Mouse (Mus musculus) liver, adult 2 months (tissue): ENCODE data around the gene Nupr1l. TPM values are rescaled to one million over a fixed set of nuclear protein-coding genes. Genes with fewer than 3 reads are reported as not detected.
A peak's percentile ranks its signal among the peaks of the same experiment; 100 is the strongest.
"Not testable (repeated sequence)": the region's sequence is repeated elsewhere in the genome, so short reads cannot be mapped to it uniquely, and the experiment has no call there.

Experiments used
- DNase-seq: peaks from one replicate; pipeline ENCODE4 v3.0.0-alpha.2; 2011; ENCODE audit warnings: low read depth, low spot score; ENCODE audit errors: extremely low read depth
- H3K27ac ChIP-seq: fragments of 200-500 bp; replicated peaks from 2 replicates; pipeline ENCODE4 v1.5.1; 2012; ENCODE audit warnings: low read depth, mild to moderate bottlenecking, control low read depth, inconsistent platforms, low read length; ENCODE audit not compliant: insufficient read depth
- H3K27me3 ChIP-seq: fragments of 200-500 bp; 2 replicates; pipeline ENCODE4 v1.6.1; 2012; ENCODE audit warnings: mild to moderate bottlenecking, moderate library complexity, low read length, inconsistent platforms; ENCODE audit not compliant: control insufficient read depth, insufficient read depth
- H3K36me3 ChIP-seq: fragments of 200-500 bp; 2 replicates; pipeline ENCODE4 v1.6.1; 2012; ENCODE audit warnings: low read length, inconsistent platforms; ENCODE audit not compliant: control insufficient read depth, insufficient read depth
- H3K4me1 ChIP-seq: fragments of 200-500 bp; 2 replicates; pipeline ENCODE4 v1.6.1; 2011; ENCODE audit warnings: low read length; ENCODE audit not compliant: control insufficient read depth, insufficient read depth
- H3K4me3 ChIP-seq: fragments of 200-500 bp; 2 replicates; pipeline ENCODE4 v1.5.1; 2011; ENCODE audit warnings: low read depth, mild to moderate bottlenecking, control low read depth, low read length, moderate library complexity; ENCODE audit not compliant: insufficient read depth
- H3K79me2 ChIP-seq: fragments of 200-500 bp; 2 replicates; pipeline ENCODE4 v1.6.1; 2012; ENCODE audit warnings: inconsistent platforms, mild to moderate bottlenecking, low read length, moderate library complexity; ENCODE audit not compliant: control insufficient read depth, insufficient read depth
- H3K9ac ChIP-seq: fragments of 200-500 bp; 2 replicates; pipeline ENCODE4 v1.6.1; 2012; ENCODE audit warnings: low read depth, mild to moderate bottlenecking, control low read depth, inconsistent platforms, low read length
- CTCF ChIP-seq: fragments of 200-500 bp; IDR thresholded peaks from 2 replicates; pipeline ENCODE4 v1.5.1; 2011; ENCODE audit warnings: low read depth, low read length, control low read depth
- POLR2A ChIP-seq: fragments of 200-500 bp; IDR thresholded peaks from 2 replicates; pipeline ENCODE4 v1.6.1; 2011; ENCODE audit warnings: low read length, control low read depth; ENCODE audit not compliant: insufficient read depth; ENCODE audit errors: extremely low read depth
- WGBS: fragments of 180-500 bp; shearing (Covaris S2); methylation state at CpG from one replicate; pipeline ENCODE4 v1.1.7; 2018; 5-methylcytosine and 5-hydroxymethylcytosine counted together
- polyA plus RNA-seq: library from polyadenylated mRNA; depleted of rRNA; stranded (reverse); fragments of >200 nt; gene quantifications from 2 replicates; pipeline ENCODE4 v1.2.3, GENCODE M21; 2012
- total RNA-seq: library from RNA; depleted of rRNA; stranded (reverse); fragments of >200 nt; gene quantifications from 2 replicates; pipeline ENCODE4 v1.2.3, GENCODE M21; 2014

Gene Nupr1l
- total and polyA plus RNA-seq, 2 experiments, result 2.2 TPM

DNA sequence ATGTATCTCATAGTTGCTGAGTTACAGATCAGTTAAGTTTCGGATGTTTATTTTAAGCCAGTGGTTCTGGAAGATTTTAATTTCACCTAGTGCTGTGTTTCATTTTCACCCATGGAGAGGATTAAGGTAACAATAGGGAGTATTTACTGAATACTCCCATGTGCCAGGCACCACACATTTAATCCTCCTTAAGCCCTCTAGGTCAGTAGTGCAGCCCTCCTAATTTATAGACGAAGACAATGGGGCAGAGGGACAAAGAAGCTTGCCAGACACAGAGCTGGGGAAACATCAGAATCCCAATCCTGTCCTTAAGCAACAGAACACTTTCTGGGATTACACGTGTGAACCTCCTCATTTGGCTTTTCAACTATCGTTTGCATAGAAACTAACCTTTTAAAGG, 28.6 kb downstream of the Nupr1l start:
- Histone ChIP-seq H3K27me3 (no peaks in the 10 kb centered on the region), H3K4me3 (no peak overlapping the region), H3K79me2 (no peaks in the 10 kb centered on the region), H3K36me3 (no peaks in the 10 kb centered on the region), H3K27ac (no peak overlapping the region), H3K9ac (no peak overlapping the region), H3K4me1 (no peaks in the 10 kb centered on the region)
- 75% methylated on average over 4 of the region's 4 CpGs for whole genome bisulfite sequencing
- no peak for DNase-seq
- TF ChIP-seq CTCF (no peak), POLR2A (no peak)

- WGBS, result 59% methylated on average over 2 of the region's 2 CpGs
- H3K27me3 ChIP-seq, result no peaks in the 10 kb centered on the region
- DNase-seq, result no peak
- H3K4me3 ChIP-seq, result no peak overlapping the region
- no peaks in the 10 kb centered on the region for H3K36me3 ChIP-seq
- H3K79me2 ChIP-seq, result peaks cover 7% of the 10 kb centered on the region; the same call in 1 of the 2 replicates
- H3K9ac ChIP-seq, result no peak overlapping the region
- H3K4me1 ChIP-seq, result peaks cover 3% of the 10 kb centered on the region; the same call in 1 of the 2 replicates
- no peak for TF ChIP-seq POLR2A
- TF ChIP-seq CTCF, result no peak
- no peak overlapping the region for H3K27ac ChIP-seq
Measured at GRCm38 (mm10) chr5:129940281-129940680, 31.9 kb downstream of the Nupr1l start.

- peaks cover 3% of the 10 kb centered on the region; the same call in 1 of the 2 replicates for H3K4me1 ChIP-seq
- TF ChIP-seq POLR2A (no peak), CTCF (no peak)
- no peak for DNase-seq
- peak overlapping the region; percentile 51 for H3K4me3 ChIP-seq
- no peak overlapping the region for H3K9ac ChIP-seq
- peaks cover 11% of the 10 kb centered on the region; the same call in 1 of the 2 replicates for H3K79me2 ChIP-seq
- H3K27me3 ChIP-seq, result no peaks in the 10 kb centered on the region
- H3K36me3 ChIP-seq, result no peaks in the 10 kb centered on the region; the same call in 1 of the 2 replicates
- WGBS, result 6% methylated on average over 9 of the region's 9 CpGs
- H3K27ac ChIP-seq, result 0 out of 2 replicates have a peak overlapping the region, but pooled peaks have one; percentile 8
Measured at GRCm38 (mm10) chr5:129940736-129941494, 32.6 kb downstream of the Nupr1l start.

GRCm38 (mm10) chr5:129941495-129942045, 33.2 kb downstream of the Nupr1l start, which contains the start of gene Vkorc1l1:
Vkorc1l1 (plus strand) TSS chr5:129941970.
- Histone ChIP-seq H3K36me3 (no peaks in the 10 kb centered on the region; the same call in 1 of the 2 replicates), H3K4me1 (peaks cover 3% of the 10 kb centered on the region; the same call in 1 of the 2 replicates), H3K27ac (peak within 1 kb of the TSS; percentile 95), H3K79me2 (peaks cover 11% of the 10 kb centered on the region; the same call in 1 of the 2 replicates), H3K9ac (peak within 1 kb of the TSS; percentile 98), H3K4me3 (peak within 1 kb of the TSS; percentile 99), H3K27me3 (no peaks in the 10 kb centered on the region)
- under 1% methylated on average over 59 of the region's 59 CpGs for WGBS
- no peak for TF ChIP-seq CTCF
- TF ChIP-seq POLR2A, result no peak
- peak; percentile 97 for DNase-seq

- H3K36me3 ChIP-seq, H3K27me3 ChIP-seq, H3K4me1 ChIP-seq: not testable (repeated sequence)
- under 1% methylated on average over 50 of the region's 82 CpGs for WGBS
- Histone ChIP-seq H3K4me3 (peak overlapping the region; percentile 99), H3K27ac (peak overlapping the region; percentile 95), H3K79me2 (peaks cover 11% of the 10 kb centered on the region; the same call in 1 of the 2 replicates), H3K9ac (peak overlapping the region; percentile 98)
- DNase-seq, result peak; percentile 49
Measured at GRCm38 (mm10) chr5:129942073-129942939, 34.0 kb downstream of the Nupr1l start.
